Mouse (Mus musculus) inflammation-experienced regulatory T-cells, adult 6 months (primary cell): Measurements from ENCODE around the gene Trh. TPM values are rescaled to one million over a fixed set of nuclear protein-coding genes. Genes with fewer than 3 reads are reported as not detected.

Experiments
- ATAC-seq: one replicate; pipeline ENCODE4 v1.8.0; 2017
- polyA plus RNA-seq, 3 experiments: library from polyadenylated mRNA; unstranded; fragments of 100-300 nt; shearing (Covaris generic); gene quantifications; one replicate each; pipeline ENCODE4 v1.2.1; 2017

Trh gene
- polyA plus RNA-seq, 3 experiments from 2014 or later: not detected

DNA sequence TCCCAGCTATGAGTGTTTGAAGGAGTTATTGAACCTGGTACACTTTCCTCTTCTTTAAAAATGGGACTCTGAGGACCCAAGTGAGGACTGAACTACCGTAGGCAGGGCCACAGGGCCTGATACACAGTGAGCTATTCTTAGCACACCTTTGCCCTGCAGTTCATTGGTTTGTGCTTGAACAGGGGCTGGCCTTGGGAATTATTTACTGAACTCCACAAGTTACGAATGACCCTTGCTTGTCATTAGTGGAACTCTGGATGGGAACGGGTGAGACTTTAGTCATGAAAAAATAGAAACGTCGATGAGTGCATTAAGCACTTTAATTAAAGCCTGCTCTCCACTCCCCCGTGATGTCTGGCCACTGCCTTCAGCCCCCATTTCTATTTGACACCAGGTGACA is 22.8 kb downstream of the Trh start:
- ATAC-seq: no peak

GRCm38 (mm10) chr6:92219445-92219844 is 25.0 kb downstream of the Trh start:
- ATAC-seq: no peak

GRCm38 (mm10) chr6:92214773-92215449 is 29.5 kb downstream of the Trh start, which contains the start of gene Rbsn:
Gene Rbsn (minus strand): TSS chr6:92214925.
- peak; percentile 98 for ATAC-seq

DNA sequence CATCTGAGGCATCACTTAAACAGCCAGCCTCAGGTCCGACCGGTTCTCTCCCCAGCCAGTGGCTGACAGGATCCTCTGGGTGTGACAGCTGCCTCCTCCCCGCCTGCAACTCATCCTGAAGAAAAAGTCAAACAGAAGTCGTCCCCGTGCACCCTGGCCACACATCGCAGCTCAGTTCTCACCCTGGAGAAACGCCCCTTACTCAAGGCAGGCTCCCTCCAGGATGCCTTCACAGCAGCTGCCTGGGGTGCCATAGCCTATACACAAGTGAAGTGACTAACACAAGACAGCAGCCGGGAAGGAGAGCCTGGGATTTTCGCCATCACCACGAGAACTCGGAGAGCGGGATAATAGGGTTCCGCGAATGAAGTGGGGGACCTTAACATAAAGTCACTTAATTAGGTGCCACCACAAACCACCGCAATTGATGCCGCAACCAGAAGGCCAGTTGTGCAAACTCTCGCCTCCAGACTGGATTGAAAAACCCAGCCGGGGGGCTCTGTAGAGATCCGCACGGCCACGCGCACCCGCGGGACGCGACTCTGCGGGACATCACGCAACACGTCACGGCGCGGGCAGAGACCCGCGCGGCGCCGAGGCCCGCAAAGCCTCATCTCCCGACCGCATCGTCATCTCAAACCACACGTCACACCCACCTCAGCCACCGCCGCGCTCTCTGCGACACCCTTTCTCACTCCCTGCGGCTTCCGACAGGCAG is 30.2 kb downstream of the Trh start:
- peak; percentile 23 for ATAC-seq

GRCm38 (mm10) chr6:92199414-92199813 is 45.0 kb downstream of the Trh start:
- ATAC-seq: no peak

Other genes starting within 250 kb of the Trh start
- 100 to 1,000 TPM in 1 of 3 experiments, 10 to 100 TPM in 2; 56.7 to 125 (median 94.5) TPM for gene Nr2c2, start 153.3 kb downstream of the Trh start, polyA plus RNA-seq
- gene Mrps25, start 60.6 kb downstream of the Trh start, polyA plus RNA-seq: 10 to 100 TPM; 40.1 to 68.0 (median 49.6) TPM
- gene Rbsn, start 29.7 kb downstream of the Trh start, polyA plus RNA-seq: 10 to 100 TPM; 10.1 to 11.9 (median 11.5) TPM